Mouse (Mus musculus): ENCODE data around the gene C2cd4a. TPM values are rescaled to one million over a fixed set of nuclear protein-coding genes. Genes with fewer than 3 reads are reported as not detected.

The C2cd4a gene
- 0.09 TPM in 1 of 2 replicates, not detected in the other for polyA plus RNA-seq (2015; fragmentation: Nextera tagmentation; extraction: Ambion mirVana)

- DNase-seq (ENCODE audit: low spot score): no peak
Measured at GRCm38 (mm10) chr9:67832046-67832605, at the start of gene C2cd4a. Gene C2cd4a, minus strand, starts transcription at chr9:67832330.

GRCm38 (mm10) chr9:67878197-67878769, 46.2 kb upstream of the C2cd4a start:
- DNase-seq (ENCODE audit: low spot score): no peak

GRCm38 (mm10) chr9:67877081-67877718, 45.1 kb upstream of the C2cd4a start:
- no peak for DNase-seq (ENCODE audit: low spot score)

GRCm38 (mm10) chr9:67875337-67875736, 43.2 kb upstream of the C2cd4a start:
- DNase-seq (ENCODE audit: low spot score): peak; percentile 23

DNA sequence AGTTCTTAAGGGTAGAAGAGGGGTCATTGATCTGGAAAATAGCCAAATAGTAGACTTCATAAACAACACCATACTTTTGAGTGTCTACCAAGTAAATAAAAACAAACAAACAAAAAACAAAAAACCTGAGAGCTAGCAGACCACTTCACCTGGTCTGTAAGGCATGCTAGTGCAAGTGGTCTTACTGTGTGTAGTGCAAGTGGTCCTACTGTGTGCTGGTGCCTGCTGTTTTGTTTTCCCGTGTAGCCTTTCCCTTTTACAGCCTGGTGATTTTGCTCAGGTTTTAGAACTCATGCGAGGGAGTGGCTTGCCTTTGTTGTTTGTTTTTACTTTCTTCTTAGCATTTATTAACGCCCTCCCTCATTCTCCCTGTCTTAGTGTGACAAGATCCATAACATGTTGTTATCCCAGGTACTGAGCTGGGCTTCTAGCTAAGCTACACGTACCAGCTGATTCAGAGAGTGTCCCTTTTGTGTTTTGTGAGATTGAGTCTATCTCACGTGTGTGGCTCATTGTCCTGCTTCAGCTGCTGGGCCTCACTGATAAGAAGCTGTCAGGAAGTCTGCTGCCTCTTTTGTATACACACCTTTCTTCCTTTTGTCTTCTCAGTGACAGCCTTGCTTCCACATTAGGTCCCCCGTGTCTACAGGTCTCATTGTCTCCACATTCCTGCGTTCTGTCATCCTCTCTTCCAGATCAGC, 42.5 kb upstream of the C2cd4a start:
- no peak for DNase-seq (ENCODE audit: low spot score)

DNA sequence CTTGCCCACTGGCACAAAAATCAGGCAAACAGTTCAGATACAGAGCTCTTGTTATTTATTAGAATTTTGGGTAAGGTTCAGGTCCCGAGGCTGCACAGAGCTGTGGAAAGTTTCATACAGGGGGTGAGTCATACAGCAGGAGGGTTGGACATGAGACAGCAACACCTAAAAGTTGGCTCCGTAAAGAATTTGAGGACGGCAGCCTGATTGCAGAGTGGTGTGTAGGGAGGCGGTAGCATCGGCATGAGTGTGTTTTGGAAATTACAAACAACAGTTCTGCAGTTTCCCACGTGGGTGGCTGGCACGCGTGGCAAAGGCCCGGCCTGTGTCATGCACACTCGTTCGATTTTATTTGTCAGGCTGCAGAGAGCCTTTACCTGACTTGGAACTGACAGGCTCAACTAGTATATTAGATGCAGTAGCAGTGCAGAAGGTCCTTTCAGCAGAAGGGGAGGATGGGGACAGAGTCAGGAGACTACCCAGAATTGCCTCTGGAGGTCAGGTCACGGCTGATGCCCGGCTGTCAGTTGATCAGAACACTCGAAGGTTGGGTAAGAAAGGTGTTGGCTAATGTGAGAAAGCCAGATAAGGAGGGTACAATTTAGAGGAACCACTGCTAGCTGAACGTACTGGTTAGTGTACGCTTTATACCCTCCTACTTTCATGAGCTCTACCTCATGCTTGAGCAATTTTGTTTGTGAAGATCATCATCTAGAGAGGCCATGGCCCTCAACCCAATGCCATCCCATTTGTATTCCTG, 37.7 kb upstream of the C2cd4a start:
- DNase-seq (ENCODE audit: low spot score): no peak

DNA sequence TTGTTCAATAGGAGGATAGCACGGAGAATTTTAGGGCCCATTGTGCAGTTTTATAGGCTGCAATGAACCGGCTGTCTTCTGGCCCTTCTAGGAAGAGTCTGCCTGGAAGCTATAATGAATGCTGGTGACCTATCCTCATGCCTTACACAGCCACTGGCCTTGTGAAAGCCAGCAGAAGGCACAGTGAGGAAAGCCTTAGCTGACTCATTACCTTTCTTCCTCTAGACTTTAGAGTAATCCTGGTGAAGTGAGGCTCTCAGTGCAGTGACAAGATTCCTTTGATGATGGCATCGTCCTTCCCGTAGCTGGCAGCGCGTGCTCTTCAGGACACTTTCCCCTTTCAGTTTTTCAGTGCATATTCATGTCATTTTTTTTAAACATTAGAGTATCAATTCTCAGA, 35.3 kb upstream of the C2cd4a start:
- no peak for DNase-seq (ENCODE audit: low spot score)

DNA sequence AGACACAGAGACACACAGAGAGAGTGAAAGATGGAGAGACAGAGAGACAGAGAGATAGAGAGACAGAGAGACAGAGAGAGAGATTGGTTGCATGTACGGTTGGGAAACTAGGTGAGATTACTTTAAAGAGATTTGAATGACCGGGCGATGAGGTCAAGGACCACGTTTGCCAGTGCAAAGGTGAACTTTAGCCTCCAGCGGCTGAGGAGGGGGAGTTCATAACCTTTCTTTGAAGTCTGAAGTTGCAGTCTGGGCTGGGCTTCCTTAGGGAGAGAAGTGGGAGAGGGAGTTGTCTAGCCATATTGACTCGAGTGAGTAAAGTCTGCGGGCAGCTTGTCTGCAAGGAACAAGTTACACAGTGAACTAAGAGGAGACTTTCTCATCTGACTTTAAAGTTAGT, 33.3 kb upstream of the C2cd4a start:
- DNase-seq (ENCODE audit: low spot score): no peak

GRCm38 (mm10) chr9:67864011-67864410, 31.9 kb upstream of the C2cd4a start:
- DNase-seq (ENCODE audit: low spot score): no peak

DNA sequence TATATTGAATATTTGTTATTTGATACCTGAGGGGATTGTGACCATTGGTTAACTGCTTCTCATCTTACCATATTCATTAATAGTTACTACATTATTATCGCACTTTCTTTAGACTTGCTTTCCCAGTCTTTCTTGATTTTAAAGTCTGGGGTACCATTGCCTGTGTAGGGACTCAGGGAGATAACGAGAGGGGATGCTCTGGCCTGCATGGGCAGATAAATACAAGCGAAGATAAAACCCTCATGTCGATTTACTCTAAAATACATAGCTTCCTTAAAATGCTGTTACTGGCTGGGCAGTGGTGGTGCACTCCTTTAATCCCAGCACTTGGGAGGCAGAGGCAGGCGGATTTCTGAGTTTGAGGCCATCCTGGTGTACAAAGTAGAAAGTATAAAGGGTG, 31.2 kb upstream of the C2cd4a start:
- no peak for DNase-seq (ENCODE audit: low spot score)

DNA sequence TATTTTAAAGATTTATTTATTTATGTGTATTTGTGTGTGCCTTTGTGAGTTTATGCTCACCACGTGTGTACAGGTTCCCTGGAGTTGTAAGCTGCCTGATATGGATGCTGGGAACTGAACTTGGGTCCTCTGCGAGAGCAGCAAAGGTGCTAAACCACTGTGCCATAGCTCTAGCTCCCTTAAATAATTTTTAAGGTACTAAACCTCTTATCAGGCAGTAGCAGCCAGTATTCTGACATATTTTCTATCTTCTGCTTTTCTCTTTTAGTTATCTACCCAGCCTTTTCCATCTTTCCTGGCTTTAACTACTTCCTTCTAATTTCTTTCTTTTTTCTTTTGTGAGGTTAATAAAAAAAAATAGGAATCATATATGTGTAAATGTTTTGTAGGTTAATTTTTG, 28.1 kb upstream of the C2cd4a start:
- DNase-seq (ENCODE audit: low spot score): no peak

DNA sequence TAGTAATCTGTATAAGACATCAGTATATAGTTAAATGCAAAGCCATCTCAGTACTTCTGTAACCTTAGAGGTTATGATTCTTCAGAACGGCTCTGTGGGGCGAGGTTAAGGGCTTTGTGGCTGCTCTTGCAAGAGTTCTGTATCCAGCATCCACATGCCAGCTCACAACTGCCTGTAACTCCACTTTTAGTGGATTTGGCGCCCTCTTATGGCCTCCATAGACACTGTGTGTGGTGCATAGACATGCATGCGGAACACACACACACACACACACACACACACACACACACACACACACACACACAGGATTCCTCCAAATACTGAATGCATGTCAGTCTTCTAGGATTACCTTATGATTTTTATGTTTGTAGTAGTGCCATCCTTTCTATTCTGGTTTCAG, 19.0 kb upstream of the C2cd4a start:
- peak; percentile 46 for DNase-seq (ENCODE audit: low spot score)

DNA sequence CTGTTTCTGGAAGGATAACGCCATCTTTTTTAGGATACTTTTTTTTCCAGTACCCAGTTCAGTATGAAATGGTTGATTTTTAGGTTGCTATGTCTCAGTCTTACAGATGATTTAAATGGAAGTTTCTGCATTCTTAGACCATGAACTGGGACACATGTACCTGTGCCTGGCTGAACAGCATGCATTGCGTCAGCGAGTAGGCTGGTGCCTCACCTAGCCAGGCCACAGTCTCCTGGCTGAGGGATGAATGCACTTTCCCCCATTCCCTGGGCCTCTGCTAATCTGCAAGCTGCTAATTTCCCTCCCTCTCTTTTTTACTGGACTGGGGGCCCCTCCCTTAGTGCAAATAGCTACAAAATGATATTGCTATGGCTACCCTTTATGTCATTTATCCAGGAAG, 17.7 kb upstream of the C2cd4a start:
- no peak for DNase-seq (ENCODE audit: low spot score)

GRCm38 (mm10) chr9:67849397-67849796, 17.3 kb upstream of the C2cd4a start:
- DNase-seq (ENCODE audit: low spot score): no peak

- DNase-seq (ENCODE audit: low spot score): no peak
Measured at GRCm38 (mm10) chr9:67847606-67848005, 15.5 kb upstream of the C2cd4a start.

DNA sequence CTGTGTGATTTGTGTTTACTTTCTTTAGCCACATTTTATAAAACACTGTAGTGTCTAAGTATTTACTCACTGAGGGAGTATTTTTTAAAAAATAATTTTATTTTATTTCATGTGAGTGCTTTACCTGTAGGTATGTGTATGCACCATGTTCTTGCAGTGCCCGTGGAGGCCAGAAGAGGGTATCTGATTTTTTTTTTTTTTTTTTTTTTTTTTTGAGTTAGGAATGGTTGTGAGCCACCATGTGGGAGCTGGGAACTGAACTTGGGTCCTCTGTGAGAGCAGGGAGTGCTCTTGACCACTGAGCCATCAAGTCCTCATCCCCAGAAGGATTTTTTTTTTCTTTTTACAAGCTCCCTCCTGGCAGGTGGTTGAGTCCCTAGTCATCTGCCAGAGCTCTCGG, 14.0 kb upstream of the C2cd4a start:
- no peak for DNase-seq (ENCODE audit: low spot score)

DNA sequence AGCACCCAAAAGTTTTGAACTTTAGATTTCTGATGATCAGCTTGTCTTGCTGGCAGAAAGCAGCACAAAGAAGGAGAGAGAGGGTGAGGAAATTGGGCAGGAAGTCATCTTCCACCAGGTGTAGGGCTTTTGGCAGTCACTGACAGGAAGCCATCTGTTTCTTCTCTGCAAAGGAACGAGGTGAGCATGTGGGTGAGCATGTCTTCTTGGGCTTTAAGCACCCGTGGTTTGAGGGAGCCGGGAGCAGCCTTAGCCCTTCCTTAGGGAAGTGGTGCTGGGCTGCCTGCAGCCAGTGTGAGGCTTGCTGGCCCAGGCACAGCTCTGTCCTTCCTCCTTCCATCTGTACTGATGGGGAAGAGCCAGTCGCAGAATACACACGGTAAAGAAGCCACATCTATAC, 13.5 kb upstream of the C2cd4a start:
- peak; percentile 75 for DNase-seq (ENCODE audit: low spot score)

DNA sequence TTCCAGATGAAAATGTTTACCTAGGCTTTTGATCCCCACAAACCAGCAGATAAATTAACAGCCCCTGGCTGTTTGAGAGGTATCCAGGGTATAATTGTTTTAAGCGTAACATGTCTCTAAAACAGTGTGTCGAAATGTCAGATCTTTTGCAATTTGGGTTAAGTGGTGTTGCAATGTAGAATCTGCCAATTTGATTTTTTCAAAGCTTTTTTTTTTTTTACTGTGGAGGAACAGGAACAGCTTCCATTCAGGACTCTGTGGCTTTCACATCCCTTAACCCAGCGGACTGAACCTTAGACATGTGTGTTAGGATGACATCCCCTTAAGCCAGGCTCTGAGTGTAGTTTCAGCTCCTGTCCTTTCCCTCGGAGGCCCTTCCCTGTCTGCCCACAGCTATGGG, 12.9 kb upstream of the C2cd4a start:
- DNase-seq (ENCODE audit: low spot score): no peak

DNA sequence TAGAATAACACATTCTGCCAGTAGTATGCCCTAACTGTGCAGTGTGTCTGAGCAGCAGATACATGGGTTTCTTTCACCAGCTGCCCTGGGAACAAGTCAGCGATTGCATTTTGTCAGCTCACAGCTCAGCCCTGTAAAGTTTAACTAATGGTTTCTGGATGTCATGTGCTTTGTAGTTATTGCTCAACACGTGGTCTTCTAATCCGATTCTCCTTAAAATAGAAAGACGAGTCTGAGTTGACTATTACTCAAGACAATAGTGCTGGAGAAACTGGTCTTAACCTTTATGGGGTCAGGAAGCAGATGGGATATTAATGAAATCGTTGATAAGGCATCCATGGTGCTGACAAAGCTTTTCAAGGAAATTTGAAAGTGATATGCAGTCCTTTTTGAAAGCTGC, 10.7 kb upstream of the C2cd4a start:
- DNase-seq (ENCODE audit: low spot score): no peak

DNA sequence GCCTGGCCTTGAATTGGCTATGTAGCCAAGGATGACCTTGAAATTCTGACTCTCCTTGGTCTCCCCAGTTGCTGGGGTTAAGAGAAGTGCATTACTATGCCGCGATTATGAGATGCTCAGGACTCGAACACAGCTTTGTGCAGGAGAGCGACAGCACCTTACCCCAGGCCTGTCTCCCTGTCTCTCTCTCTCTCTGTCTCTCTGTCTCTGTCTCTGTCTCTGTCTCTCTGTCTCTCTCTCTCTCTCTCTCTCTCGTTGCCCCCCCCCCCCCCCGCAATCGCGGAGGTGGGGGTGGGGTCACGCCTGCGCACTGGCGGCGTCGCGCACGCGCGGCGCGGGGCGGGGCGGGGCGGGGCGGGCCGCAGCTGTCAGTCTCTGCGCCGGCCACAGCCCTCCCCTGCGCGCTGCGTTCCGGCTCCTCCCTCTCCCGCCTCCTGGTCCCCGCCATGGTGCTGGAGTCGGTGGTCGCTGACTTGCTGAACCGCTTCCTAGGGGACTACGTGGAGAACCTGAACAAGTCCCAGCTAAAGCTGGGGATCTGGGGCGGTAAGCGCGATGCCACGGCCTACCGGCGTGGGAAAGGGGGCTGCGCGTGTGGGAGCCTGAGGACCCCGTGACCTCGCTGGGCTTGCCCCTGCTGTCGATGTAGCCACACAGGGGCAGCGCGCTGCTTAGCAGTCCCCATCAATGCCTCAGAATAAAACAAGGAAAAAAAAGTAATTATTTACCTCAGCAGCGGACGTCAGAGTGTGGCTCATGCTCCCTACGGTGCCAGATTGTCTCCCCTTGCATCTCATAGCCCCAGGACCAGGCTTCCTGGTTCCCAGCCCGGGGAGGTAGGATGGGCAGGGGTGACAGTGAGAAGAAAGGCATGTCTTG, 8.1 kb upstream of the C2cd4a start, which contains the start of gene Vps13c:
TSS of gene Vps13c (plus strand) at position 416 of the 879 bp plus-strand sequence.
- peak; percentile 86 for DNase-seq (ENCODE audit: low spot score)

GRCm38 (mm10) chr9:67837311-67837710, 5.2 kb upstream of the C2cd4a start:
- DNase-seq (ENCODE audit: low spot score): no peak
